Mouse (Mus musculus) myocyte (in vitro differentiated cells): Measurements from ENCODE around the gene Tuba3b.

ENCODE experiments used
- E2F4 ChIP-seq: IDR thresholded peaks from one replicate; pipeline ENCODE4 v1.6.1; 2011; ENCODE audit warnings: mild to moderate bottlenecking, control low read depth, moderate library complexity; ENCODE audit not compliant: insufficient read depth
- MYOD1 ChIP-seq, 3 experiments: IDR thresholded peaks; one replicate each; pipeline ENCODE4 v1.6.1; 2011; ENCODE audit warnings: control low read depth in 2 of 3, low read depth in 2 of 3, mild to moderate bottlenecking in 2 of 3, moderate library complexity in 1 of 3; ENCODE audit not compliant: insufficient read length in 2 of 3, control insufficient read depth in 1 of 3
- POLR2A ChIP-seq: IDR thresholded peaks from one replicate; pipeline ENCODE4 v1.6.1; 2011; ENCODE audit warnings: low read depth, mild to moderate bottlenecking, control low read depth, moderate library complexity; ENCODE audit not compliant: insufficient read length
- POLR2AphosphoS2 ChIP-seq: IDR thresholded peaks from one replicate; pipeline ENCODE4 v1.6.1; 2011; ENCODE audit warnings: low read depth, control low read depth; ENCODE audit not compliant: insufficient read length
- SRF ChIP-seq: IDR thresholded peaks from one replicate; pipeline ENCODE4 v1.6.1; 2011; ENCODE audit warnings: low read depth; ENCODE audit not compliant: control insufficient read depth, insufficient read length
- TCF12 ChIP-seq: IDR thresholded peaks from one replicate; pipeline ENCODE4 v1.6.1; 2011; ENCODE audit warnings: mild to moderate bottlenecking, control low read depth; ENCODE audit not compliant: poor library complexity, insufficient read depth, severe bottlenecking
- TCF3 ChIP-seq: IDR thresholded peaks from one replicate; pipeline ENCODE4 v1.6.1; 2011; ENCODE audit warnings: low read depth, control low read depth; ENCODE audit not compliant: insufficient read length
- USF1 ChIP-seq: IDR thresholded peaks from one replicate; pipeline ENCODE4 v1.6.1; 2011; ENCODE audit warnings: low read depth, mild to moderate bottlenecking, control low read depth, moderate library complexity

GRCm38 (mm10) chr6:145623141-145623540, 7.6 kb downstream of the Tuba3b start:
- TF ChIP-seq MYOD1 (IDR thresholded peaks at IDR 0.05; ENCODE audit: control insufficient read depth in 1 of 3, insufficient read length in 2 of 3, low read depth in 2 of 3) = no peak
- no peak for TF ChIP-seq TCF12
- TF ChIP-seq POLR2A = no peak
- TF ChIP-seq POLR2AphosphoS2 = no peak
- no peak for TF ChIP-seq USF1
- TF ChIP-seq E2F4 = no peak
- no peak for TF ChIP-seq SRF
- TF ChIP-seq TCF3 = no peak
